Mouse (Mus musculus): ENCODE data around the gene Uaca.

The Uaca gene

GRCm38 (mm10) chr9:60887389-60887811 lies 93.1 kb downstream of the Uaca start:
- peak; percentile 17 for DNase-seq

- no peak for DNase-seq
These were observed 99.2 kb downstream of the Uaca start for GRCm38 (mm10) chr9:60893511-60893910.

GRCm38 (mm10) chr9:60895486-60896110 lies 101.3 kb downstream of the Uaca start:
- peak; percentile 37 for DNase-seq

- DNase-seq, result no peak
These were observed 104.1 kb downstream of the Uaca start for GRCm38 (mm10) chr9:60898291-60899020.

- DNase-seq, result no peak
These were observed 104.9 kb downstream of the Uaca start for GRCm38 (mm10) chr9:60899201-60899600.

GRCm38 (mm10) chr9:60899797-60900459 lies 105.6 kb downstream of the Uaca start:
- DNase-seq, result no peak

GRCm38 (mm10) chr9:60912266-60912665 lies 117.9 kb downstream of the Uaca start:
- DNase-seq, result no peak

GRCm38 (mm10) chr9:60913626-60914025 lies 119.3 kb downstream of the Uaca start:
- no peak for DNase-seq

GRCm38 (mm10) chr9:60919936-60920672 lies 125.8 kb downstream of the Uaca start:
- no peak for DNase-seq

- DNase-seq, result no peak
These were observed 126.3 kb downstream of the Uaca start for GRCm38 (mm10) chr9:60920673-60921062.

GRCm38 (mm10) chr9:60921287-60921686 lies 126.9 kb downstream of the Uaca start:
- no peak for DNase-seq

- no peak for DNase-seq
These were observed 127.5 kb downstream of the Uaca start for GRCm38 (mm10) chr9:60921831-60922230.

GRCm38 (mm10) chr9:60926301-60926700 lies 132.0 kb downstream of the Uaca start:
- no peak for DNase-seq

GRCm38 (mm10) chr9:60929290-60929983 lies 135.1 kb downstream of the Uaca start:
- DNase-seq, result no peak

Data from right cerebral cortex, adult 18-20 months (tissue).